Mouse (Mus musculus): Measurements from ENCODE around the gene Cacnb4.
A peak's percentile ranks its signal among the peaks of the same experiment; 100 is the strongest.

Cacnb4 gene

DNA sequence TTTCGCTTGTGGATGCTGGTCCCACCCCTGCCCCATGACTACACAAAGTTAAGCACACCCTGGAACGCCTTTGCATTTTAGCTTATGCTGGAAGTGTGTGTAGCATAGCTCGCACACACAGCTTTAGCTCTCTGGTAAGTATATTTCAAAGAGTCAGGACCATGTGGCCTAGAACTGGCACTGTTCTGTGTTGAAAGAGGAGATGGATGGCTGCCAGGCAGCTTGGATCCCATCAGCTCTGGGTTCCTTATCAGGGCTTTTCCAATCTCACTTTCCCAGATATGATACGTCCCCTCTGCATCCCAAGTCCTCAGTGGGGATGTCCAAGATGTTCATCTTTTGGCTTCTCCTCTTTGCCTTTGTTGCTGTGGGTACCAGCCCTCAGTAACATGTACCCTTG, 157.9 kb downstream of the Cacnb4 start:
- DNase-seq = no peak

DNA sequence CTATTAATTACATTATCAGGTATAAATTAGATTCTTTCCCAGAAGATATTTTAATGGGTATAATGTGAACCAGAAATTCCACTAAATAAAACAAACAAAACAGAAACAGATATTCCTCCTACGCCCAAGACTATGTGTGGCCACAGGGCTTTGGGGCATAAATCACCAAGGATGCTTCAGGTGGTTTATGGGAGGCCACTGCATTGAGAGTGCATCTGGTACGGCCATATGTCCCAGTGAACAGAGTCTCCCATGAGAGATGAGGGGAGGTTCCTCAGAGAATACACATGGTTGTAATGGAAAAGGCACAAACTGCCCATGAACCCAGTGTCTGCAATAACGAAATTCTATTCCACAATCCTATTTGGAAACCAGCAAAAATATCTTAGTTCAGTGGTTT, 160.1 kb downstream of the Cacnb4 start:
- no peak for DNase-seq

DNA sequence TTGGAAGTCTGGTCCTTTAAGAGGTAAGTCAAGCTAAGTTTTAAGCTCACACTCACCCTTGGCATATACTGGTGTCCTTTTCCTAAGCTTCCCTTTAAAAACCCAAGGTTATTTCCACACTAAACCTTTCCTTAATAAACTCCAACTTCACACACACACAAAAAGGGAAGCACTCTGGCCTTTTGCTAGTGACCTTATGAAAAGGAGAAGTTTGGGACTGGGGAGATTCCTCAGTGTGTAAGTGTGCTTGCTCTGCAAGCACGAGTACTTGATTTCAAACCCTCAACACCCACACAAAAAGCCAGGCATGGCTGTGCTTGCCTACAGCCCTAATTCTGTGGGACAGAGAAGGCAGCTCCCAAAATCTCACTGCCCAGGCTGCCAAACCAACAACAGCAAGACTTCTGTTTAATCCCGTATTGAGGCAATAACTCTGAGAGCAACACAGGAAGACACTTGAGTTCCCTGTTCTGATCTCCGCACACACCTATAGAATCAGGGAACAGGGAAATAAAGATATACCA, 163.7 kb downstream of the Cacnb4 start:
- DNase-seq = no peak

DNA sequence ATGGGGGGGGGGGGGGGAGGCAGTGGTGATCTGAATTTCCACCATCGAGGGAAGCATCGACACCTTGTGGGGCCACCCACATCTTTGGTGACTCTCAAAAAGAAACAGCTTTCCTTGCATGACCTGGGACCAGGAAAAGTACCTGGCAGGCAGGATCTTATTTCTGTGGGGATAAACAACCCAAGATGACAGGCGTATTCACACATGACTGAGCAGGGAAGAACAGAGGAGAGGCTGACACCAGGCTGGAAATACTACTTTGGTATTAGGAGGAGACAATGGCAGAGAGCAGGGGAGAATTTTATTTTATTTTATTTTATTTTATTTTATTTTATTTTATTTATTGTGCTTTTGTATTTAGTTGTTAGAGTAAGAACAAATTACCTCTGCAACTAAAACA, 164.4 kb downstream of the Cacnb4 start:
- no peak for DNase-seq

DNA sequence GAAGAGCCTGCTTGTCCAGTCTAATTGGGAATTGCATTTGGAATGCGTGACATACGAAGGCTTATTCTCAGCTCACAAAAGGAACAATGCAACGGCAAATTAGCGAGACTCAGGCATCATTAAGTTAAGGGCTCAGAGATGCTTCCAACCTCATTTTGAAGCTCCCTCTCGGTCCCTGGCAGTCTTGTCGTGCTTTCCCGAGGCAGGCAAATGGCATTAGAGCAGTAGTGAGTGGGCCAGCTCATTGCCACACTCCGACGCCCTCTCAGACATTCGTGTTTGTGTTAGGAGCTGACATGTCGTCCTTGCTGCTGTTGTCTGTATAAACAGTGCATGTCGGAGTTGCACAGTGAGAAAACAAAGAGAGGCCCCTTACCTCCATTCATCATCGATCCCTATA, 164.8 kb downstream of the Cacnb4 start:
- no peak for DNase-seq

DNA sequence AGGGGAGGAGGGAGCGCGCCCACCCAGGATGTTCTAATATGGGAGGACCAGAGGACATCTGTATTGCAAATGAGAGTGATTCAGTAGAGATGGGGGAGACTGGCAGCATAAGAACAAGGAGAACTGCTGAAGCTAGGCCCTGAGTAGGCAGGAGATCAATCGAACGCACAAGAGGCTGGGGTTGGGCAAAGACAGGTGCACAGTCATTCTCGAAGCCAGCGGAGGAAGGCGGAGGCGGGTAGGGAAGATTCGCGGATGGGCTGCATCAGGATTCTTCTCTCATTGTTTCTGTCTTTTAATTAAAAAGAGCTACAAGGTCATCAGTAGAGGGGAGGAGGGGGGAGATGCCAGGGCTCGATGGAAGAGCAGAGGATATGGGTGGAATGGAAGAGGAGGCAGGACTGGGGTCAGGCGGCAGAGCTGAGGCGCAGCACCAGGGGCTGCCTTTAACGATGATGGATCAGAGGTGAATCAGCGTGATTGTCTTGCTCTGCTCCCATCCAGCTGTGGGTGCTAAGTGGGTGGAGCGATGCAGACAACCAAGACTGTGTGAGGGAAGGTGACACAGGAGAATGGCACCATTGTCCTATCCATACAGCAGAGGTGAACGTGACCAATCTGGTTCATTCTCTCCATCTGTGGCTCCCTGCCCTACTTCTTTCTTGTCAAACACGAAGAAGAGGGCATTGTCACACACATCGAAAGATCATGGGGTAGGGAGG, 166.7 kb downstream of the Cacnb4 start:
- DNase-seq = no peak

DNA sequence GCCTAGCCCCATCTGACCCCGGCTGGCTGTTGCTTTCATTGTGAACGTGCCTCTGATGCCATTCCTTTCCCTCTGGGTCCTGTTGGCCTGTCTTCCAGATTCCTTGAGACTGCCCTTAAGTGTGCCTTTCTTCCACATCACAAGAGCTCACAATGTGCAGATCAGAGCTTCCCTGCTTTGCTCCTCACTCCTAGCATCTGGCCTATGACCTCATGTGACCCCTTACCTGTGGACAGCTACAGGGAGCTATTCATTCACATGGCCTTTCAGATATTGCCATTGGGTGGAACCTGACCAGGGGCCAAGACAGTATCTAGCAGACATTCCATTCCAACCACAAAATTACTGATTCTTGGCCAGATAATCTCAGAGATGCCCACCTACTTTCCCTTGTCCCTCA, 171.5 kb downstream of the Cacnb4 start:
- peak in 1 of 2 experiments; percentile 7 for DNase-seq

DNA sequence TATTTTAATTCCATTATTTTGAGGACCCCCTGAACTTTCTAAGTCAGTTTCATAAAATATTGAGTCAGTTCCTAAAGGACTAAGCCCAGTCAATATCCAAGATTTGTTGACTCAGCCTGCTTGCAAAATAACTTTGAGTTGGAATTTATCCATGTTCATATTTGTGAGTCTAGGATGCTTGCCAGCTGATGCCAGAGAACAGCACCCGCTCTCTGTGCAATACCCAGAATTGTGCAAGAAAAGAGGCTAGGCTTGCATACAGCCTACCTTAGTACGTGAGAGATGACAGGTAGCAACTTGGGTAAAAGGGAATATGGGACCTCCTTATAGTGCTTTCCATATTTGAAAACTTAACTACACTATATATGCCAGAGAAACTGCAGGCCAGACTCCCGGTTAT, 171.9 kb downstream of the Cacnb4 start:
- DNase-seq = peak; percentile 50 to 76

DNA sequence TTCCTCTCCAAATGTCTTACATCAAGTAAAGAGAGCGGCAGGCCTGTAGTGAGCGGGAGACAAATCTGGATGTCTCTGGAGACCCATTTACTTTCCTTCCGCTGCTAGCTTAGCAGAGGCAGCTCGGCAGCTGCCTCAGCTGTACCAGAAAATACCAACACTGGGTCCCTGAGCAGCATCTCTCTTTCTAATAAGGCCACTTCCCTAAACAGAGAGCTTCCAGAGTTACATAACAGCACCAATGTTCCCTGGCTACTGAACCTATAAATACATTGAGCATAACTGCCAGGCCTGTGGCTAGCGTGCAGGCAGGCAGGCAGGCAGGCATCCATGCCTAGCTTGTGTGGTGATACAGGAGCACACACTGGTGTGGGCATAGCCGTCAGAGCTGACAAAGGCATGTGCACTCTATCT, 176.8 kb downstream of the Cacnb4 start:
- DNase-seq = no peak

DNA sequence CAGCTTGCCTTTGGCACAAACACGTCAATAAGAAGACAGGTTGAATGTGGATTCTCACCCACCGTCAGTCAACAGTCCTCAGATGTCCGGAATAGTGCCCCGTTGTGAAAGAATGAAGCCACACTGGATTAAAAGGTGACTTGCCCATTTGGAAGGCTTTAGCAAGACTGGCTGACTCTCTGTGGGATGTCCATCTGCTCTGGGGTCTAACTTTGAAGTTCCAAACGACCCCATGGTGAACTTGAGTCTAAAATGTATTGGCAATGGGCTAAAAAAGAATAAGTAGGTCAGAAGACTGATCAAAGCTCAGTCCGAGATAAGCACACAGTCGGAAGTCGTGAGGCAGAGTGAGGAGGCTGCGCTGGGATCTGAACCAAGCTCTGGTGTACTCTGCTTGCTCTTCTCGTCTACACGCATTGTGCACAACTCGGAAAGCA, 177.5 kb downstream of the Cacnb4 start:
- DNase-seq = no peak

DNA sequence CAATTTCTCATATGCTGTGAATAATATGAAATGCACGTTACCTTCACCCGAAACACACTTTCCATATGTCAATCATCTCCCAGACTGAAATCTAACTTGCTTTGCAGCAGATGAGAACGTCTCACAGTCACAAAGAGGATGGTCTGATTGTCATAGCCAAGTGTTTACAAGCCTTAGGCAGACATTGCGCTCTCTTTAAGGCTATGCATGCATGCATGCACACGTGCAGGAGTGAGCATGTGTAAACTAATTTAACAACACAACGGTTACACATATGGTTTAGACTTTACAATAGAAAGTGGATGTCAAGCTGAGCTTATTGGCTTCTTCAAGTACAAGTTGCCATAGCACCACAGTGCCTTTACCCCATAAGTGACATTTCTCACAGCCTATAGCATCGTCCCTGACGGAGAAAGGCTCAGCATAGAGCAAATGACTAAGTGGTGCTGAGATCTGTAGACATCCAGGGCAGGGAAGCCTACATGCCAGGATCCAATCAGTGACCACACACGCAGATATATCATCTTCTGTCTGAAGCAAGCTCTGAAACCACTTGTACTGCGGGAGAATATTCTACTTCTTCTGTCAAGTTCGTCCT, 181.4 kb downstream of the Cacnb4 start:
- DNase-seq = no peak

DNA sequence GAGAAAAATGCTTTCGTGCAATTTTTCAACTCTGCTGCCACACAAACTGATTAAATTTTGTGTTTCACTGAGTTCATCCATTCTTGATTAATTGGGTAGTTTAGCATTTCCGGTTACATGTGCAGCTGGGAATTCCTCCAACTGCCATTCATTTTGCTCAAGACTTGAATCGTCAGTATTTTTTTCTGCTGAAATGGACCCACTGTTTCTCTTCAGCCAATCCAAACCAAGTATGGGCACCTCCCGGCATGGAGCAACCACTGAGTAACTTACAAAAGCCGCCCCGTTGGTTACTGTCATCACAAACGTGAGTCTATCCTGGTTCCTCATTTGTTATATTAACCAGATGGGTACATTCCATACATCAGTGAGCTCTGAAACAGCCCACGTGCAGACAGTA, 182.4 kb downstream of the Cacnb4 start:
- no peak for DNase-seq

DNA sequence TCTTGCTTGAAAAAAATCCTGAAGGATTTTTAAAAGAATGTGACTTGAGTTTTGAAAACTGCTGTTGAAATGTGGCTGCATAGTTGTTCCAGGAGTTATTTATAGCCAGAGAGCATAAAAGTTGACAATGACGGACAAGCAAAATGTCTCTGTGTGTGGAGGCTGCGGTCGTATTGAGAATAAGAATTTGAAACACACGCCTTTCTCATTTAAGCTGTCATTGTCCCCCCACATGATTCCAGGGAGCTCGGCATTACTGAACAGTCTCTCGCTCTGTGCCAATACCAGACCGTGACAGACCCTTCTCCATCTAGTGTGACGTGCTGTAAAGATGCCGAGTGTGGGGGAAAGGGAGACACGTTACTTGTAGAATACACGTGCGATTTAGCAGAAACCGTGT, 183.8 kb downstream of the Cacnb4 start:
- no peak for DNase-seq

DNA sequence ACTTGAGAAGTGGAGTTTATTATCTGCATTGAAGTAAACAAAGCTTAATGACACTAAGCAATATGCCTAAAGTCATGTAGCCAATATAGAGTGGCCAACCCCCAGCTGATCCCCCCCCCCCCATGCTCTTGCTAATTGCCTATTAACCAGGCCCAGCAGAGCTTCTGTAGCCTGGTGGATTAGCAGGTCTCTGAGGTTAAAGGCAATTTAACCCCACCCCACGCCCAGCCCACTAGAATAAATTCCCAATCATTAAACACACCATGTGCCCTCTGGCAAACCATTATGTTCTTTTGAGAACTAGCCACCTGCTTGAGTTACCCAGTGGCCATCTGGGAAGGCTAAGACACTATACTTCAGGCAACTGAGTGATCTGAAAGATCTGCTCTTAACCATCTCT, 186.8 kb downstream of the Cacnb4 start:
- no peak for DNase-seq

DNA sequence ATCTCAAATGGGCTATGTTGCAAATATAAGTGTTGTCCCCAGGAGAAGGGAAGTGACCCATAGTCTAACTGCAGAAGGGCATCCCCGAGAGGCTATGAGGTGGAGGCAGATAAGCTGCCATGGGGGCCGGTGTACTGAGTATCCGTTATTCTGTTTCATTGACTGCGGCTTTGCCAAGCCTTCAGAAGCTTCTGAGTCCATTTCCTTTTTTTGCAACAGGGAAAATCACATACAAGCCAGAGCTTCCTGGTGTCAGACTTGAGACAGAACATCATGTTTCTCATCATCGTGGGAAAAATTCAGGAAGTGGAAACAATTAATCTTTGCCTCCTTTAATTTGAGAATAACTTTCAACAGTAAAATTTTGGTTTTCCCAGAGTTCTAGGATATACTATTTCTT, 193.1 kb downstream of the Cacnb4 start:
- DNase-seq = no peak

DNA sequence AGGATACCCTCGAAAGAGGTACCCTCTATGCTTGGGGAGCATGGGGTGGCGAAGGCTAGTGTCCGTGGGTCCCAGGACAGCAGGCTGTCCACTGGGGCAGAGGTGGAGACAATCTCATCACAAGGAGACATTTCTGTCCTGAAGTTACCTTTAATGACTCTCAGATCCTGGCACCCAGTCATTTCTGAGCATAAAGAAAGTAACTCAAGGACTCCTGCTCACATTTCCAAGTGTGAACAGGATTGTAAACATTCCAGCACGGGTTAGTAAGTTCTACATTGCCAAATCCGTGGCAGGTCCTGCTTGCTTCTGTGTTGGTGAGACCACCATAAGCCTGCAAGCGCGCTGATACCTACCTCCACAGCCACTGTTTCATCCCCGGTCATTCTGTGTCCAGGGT, 196.2 kb downstream of the Cacnb4 start:
- DNase-seq = peak in 1 of 2 experiments; percentile 32

DNA sequence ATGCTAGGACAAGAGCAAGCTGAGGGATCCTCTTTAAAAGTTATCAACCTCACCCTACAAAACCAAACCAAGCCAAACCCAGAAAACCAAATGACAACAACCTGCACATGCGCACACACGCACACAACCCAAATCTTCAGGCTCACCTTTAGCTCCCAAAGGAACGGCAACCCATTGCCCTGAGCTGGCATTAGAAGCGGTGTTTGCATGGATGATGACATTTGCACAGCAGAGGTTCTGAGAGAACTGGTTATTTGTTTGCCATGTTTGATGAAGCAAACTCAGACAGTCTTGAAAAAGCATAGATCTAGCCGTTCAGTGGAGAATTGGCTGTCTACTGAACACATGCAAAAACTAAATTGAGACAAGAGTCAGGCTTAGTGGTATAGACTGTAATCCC, 198.1 kb downstream of the Cacnb4 start:
- no peak for DNase-seq

DNA sequence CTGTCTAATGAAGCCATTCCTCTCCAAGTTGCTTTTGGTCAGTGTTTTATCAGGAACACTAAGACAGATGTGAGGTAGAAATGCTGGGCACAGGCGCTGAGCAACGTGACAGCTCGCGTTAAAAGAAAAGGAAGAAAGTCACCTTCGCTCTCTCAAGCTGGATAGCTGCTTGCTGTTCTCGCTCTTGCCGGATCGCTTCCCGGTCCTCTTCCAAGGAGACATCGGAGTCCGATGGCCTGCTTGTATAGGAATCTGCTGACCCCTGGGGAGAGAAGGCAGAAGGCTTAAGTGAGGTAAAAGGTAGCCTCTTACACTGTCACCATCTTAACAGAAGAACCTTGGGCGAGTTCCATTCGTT, 199.1 kb downstream of the Cacnb4 start:
- no peak for DNase-seq

DNA sequence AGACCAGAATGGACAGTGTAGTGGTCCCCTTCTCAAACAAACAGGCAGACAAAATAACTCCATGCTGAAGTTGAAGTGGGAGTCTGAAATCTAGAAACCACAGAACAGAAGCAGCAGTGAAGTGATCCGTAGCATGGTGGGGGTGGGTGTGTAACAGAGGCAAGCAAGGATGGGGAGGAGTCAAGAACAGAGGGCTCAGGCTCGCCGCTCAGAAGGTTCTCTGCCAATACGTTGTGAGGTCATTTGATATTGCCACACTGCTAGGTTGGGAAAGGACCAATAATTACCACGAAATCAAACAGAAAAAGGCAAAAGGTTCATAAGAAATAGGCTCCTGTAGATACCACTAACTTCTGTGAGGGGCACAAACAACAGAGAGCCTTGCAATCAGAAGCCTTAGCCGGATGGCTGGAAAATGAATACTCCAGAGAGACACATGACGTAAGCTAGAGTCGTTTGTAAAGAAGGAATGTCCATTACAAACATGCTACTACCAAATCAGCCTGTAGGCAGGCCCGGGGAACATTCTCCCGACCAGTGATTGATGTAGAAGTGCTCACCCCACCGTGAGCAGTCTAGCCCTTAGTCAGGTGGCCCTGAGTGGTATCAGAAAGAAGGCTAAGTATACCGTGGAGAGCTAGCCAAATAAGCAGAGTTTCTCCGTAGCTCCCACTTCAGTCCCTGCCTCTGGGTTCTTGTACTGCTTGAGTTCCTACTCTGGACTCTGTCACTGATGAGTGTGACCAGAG, 199.7 kb downstream of the Cacnb4 start:
- peak; percentile 38 to 56 for DNase-seq

DNA sequence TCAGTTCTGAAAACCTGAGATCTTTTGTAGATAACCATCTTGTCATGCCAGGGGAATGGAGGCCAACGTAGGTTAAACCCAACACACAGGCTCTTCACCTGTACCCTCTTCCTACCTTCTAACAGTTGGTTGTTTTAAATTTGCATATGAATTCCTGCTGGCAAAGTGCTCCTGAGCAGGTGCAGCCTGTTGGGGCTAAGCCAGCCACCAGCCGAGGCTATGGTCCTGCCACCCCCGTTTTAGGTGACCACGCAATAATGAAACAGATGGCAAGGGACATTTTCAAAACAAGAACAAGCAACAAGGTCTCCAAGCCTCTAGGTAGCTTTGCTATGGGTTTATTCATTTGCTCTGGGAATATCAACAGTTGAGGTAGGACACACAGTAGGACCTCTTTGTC, 200.8 kb downstream of the Cacnb4 start:
- DNase-seq = no peak

DNA sequence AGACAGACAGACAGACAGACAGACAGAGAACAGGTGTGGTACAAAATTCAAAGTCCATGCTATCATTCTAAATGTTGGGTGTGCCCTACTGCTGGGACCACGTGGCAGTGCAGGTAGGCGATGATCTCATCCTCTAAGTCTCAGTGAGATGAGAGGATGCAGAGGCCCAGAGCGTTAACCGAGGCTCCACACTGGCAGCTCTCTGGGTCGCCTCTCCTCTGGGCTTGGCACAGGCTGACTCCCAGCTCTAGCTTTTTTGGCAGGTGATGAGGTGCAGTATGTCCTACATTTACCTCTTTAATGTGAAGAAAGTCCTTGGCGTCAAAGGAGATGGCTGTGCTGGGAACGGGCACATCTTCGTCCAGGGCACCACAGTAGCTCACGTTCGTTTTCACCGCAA, 202.1 kb downstream of the Cacnb4 start:
- no peak for DNase-seq

DNA sequence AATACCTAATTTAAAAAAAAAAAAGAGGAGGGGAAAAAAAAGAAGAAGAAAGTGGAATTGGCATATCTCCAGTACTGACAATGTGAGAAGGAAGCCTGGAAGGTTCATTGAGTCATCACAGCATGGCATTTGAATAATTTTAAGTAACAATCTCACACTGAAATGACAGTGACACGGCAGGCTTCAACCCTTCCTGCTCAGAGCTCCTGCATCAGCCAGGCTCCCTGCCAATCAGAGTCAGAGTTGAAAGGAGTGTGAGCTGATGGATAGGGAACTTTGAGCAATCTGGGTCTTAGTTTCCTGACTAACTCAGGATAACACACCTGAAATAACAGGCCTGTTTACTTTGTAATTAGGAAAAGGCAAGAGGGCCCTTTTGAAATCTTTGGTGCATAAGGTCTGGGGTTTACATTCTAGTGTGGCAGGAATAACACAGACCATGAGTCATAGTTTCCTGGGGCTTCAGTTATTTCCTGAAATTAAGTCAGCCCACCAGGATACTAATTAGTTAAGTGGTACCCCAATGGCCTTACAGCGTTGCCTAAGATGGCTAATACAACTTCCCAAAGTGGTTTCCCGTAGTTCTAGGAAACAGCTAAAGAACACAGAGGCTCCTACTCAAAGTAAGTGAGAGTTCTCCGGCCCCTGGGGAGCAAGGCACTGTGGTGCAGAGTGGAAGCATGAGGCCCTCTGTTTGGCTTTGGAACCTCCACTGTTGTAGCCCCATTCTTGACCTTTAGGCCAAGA, 204.9 kb downstream of the Cacnb4 start:
- peak; percentile 42 to 64 for DNase-seq

DNA sequence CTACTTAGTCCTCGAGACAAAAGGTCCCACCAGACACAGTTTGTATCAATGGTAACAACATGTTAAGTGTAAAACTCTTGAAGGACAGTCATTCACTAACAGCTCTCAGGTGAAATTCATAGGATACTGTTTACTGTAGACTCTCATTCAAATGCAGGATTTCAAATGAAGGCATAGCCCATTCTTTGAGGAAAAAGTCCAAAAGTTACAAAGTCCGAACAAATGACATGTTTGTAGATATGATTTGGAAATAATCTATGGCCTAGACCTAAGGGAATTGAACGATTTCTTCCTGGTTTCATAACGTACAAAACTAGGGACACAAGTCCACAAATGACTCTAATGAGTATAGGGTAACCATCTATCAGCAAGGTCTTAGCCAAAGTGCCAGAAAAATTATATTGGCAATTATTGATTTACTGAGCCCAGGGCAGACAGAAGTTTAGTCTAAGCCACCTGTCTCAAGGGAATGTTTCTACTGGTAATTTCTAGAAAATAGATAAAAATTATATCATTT, 206.5 kb downstream of the Cacnb4 start:
- no peak for DNase-seq

Measured in lung, adult 18-20 months (tissue).